Mouse (Mus musculus) brain, adult 2 months (tissue): ENCODE results near the gene Dph3.

Experiments
- DNase-seq: peaks from one replicate; pipeline ENCODE4 v3.0.0; 2011; ENCODE audit warnings: low read depth, low spot score

The Dph3 gene

DNA sequence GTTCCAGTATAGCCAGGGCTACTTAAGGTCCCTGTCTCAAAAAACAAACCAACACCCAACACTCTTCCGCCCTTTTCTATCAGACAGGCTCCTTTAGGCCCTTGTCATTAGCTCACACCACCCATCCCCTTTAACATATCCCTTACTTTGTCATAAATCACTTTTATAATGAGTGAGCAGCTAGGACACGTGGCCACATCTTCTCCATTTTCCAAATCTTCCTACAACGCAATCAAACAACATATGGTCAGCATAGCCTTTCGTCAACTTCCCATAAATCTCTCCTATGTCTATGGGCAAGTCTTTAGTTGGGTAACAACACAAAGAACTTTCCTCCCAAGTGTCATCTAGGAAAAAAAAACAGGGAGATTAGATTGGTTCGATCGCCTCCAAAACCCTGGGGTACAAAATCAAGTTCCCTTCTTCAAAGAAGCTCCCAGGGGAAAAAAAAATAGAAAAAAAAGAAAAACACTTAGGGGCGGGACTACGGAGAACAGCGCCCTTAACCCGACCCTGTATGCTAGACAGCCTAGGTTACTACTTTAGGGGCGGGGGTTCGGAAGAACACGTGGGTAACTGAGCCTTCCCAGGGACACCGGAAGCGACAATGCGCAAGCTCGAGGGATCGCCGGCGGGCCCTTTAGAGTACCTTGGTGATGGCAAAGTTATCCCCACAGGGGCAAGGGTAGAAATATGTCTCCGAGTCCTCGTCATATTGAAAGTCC is 606 bp downstream of the Dph3 start, which contains the start of gene Oxnad1:
Gene Oxnad1, plus strand, starts transcription at position 614 of the 725 bp plus-strand sequence.
- peak; percentile 95 for DNase-seq

DNA sequence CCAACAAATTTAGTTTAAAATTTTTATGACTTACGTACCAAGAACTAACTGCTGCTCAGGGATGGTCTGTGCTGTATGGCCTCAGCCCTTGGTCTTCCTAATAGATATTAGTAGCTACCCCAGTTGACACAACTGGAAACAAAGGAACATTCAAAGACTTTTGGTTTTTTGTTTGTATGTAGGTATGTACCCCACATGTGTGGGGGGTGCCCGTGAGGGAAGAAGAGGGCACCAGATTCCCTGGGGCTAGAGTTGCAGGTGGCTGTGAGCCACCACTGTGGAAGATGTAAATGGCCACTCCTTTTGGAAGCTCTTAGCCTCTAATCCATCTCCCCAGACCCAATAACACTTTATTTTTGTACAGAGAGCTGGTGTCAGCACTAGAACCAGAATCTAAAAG is 2.1 kb downstream of the Dph3 start:
- no peak for DNase-seq

DNA sequence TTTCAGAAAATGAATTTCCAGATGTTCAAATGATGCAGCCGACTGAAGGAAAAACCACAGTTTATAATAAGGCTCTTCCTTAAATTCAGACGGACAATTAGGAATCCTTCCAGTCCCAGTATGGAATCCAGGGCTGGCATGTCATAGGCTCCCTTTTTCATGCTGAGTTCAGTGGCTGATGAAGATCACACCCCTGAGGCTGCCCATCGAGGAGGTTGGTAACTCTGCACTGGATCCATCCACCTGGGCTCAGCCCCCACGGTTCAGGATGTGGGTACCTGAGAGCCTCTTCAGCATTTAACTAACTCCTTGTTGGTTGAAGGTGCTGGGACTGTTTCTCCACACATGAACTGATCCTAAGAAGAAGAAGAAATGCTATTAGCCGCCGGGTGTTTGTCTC is 2.6 kb downstream of the Dph3 start:
- DNase-seq, result no peak

DNA sequence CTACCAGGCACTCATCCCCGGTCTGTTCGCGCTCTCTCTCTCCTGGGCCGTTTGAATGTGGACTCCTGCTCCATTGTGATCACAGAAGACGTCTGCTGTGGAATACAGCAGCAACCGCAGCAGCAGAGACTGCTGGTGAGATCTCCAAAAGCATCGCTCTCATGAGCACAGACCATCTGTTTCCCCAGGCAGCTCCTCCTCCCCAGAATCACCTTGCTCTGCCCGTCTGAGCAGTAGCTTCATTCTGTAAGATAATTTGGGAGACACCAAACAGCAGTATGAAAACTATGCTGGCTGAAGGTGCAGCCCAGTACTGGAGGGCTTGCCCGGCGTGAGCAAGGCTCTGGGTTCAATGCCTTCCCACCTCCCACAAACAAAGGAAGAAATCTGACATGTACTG is 4.5 kb downstream of the Dph3 start:
- peak; percentile 60 for DNase-seq

DNA sequence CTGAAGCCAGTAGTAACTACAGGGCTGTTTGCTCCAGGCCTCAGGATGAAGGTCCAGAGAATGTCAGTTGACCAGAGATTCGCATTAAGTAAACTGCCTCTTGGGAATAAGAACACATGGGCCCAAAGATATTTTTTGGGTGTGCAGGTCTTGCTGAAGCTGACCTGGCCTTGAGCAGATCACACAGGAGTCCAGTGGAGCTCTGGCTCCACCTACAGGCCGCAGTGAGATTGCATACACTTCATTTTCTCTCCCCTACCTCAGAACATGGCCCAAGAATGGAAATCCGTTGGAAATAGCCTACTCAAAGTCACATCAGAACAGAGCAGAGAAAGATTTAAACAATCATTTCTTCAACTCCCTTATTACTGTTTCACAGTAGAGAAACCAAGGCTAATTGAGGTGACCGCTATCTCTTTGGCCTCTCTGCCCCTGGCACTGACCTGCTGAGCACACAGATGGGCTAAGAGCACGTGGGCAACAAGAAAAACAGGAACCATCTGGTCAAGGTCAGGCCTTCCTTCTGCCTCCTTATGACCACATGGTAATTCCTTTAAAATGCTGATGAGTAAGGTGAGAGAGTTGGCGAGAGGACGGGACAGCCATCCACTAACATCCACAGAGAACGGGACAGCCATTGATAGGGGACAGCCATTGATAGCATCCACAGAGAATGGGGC is 8.5 kb downstream of the Dph3 start:
- DNase-seq, result peak; percentile 90

DNA sequence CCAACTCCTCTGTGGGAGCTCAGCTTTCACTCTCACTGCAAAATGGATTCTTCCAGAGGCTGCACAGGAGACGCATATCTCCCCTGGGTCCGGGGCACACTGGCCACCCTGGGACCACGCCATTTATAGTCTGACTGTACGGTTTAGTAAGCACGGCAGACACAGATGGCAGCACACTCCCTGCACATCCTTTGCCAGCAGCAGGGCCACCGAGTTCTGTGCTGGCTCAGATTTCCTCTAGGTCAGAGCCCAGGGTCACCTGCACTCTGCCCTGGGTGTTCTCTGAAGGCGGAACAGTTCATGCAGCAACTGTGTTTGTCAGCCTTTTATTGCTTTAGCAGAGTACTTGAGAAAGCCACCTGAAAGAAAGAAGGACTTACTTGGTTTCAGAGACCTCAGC is 11.6 kb downstream of the Dph3 start:
- peak; percentile 22 for DNase-seq

DNA sequence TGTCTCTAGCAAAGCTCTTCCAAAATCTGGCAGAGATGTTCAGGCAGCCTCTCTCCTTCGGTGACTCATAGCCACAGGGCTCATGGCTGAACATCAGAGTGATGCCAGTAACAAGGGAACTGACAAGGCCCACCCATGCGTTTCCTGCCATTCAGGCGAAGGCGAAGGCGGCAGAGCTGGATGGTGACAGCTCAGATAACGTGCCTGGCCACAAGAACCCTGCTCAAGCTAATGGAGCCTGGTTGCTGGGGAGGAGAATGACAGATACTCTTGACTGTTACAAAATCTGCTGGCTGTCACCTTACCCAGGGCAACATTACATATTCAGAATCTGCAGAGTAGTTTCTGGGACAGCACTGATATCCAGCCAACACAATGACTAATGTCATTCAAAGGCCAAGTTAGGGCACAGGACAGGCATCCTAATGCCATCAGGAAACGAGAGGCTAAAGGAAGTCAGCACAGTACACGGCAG is 12.3 kb downstream of the Dph3 start:
- peak; percentile 91 for DNase-seq

DNA sequence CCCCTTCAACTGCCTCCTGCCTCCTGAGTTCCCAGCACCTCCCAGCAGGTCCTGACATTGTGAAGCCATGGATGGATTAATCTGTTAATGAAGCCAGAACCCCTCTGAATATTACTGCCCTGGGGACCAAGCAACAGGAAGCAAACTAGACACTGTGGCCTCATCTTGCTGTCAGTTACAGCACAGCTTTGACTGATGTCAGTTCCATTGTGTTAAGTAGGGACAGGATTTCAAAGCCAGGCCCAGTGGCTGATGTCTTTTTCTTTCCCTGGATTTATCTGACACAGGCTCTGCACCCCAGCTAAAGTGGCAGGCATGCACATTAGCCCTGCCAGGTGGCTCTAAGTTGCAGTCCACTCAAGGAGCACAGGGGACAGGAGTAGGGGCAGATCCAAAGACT is 12.7 kb downstream of the Dph3 start:
- no peak for DNase-seq

DNA sequence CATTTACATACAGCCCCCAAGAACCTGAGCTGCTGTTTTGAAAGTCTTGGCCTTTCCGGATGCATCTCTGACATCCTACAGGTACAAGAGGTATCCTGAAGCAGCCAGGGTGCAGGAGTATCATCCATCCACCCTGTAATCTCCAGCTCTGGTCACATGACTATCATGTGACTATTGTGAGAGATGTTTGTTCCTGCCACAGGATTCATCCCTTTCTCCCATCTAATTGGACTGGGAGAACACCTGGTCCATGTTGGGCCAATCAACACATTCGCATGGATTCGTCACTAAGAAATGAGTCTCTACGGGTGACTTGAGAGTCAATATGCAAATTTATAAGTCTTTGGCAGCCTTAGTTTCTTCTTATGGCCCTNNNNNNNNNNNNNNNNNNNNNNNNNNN is 24.1 kb downstream of the Dph3 start:
- no peak for DNase-seq

DNA sequence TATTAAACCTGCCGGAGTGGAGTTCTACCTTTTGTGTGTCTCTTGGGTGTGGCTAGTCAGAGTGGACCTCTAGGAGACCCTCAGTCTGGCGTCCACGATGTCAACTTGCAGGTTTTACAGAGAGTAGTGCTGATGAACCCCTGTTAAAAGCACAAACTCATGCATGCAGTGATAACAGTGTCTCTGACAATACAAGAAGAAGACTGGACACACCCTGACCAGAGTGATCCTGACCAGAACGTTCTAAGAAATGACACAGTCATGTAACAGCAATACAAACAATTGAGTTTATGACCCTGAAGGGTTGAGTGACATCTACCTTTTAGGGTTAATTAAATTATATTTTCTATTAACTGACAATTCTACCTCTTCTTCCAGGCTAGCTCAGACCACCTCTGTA is 27.9 kb downstream of the Dph3 start:
- DNase-seq, result no peak

DNA sequence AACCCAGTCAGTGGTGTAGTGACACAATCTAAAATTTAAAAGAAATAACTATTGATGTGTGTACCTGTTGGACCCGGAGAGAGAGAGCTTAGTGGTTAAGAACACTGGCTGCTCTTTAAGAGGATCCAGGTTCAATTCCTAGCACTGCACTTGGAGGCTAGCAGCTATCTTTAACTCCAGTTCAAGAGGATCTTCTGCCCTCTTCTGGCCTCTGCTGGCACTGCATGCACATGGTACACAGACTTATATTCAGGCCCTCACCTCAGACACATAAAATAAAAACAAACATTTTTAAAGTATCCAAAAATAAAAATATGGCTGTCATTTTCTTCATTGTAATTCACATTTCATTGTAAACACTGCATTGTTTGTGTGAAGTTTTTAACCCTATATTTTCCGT is 28.9 kb downstream of the Dph3 start:
- DNase-seq, result no peak

DNA sequence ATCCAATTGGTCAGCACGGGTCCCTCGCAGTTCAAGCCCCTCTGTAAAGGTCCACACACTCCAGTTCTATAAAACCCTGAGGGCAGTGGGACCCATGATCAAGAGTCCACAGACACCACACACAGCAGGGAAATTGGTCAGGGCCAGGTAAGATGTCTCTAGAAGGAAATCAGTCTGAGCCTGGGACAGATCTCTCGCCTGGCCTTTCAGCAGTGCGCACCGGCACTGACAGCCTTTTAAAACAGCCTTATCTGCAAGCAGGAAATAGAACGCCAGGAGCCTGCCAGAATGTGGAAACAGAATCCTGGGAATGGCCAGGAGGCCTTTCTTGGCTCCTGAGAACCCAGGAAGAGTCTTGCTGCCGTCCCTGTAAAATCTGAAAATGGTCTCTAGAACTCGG is 29.7 kb downstream of the Dph3 start:
- no peak for DNase-seq

DNA sequence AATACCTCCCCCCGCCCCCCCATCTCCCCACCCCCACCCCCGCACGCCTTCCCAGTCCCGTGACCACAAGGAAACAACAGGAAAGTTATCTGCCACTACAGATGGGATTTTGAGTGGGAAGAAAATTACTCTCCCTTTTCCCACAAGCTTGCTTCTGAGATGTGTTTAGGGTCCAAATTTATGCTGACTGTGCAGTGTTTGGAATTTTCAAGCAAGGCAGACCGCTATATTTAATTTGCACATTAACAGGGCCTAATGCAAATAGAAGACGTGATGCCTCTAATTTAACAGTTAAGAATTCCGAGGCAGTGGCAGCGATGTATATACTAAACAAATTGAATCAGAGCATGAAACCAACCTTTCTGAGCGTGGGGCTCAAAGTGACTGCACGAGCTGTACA is 30.7 kb downstream of the Dph3 start:
- DNase-seq, result no peak

DNA sequence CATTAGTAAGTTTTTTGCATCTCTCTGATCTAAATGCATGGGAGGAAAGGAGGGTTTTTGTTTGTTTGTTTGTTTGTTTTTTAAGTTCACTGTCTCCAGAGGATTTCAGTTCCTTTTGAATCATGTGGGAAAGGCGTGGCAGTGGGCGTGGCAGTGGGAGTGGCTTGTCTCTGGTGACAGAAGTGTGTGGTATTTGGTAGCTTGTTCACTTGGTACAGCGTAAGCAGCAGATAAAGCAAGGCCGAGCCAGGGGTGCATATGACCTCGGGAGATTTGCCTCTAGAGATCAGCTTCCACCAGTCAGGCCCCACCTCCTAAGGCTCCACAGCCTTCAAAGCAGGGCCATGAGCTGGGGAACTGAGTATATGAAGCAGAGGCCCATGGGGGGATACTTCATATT is 31.6 kb downstream of the Dph3 start:
- DNase-seq, result no peak

DNA sequence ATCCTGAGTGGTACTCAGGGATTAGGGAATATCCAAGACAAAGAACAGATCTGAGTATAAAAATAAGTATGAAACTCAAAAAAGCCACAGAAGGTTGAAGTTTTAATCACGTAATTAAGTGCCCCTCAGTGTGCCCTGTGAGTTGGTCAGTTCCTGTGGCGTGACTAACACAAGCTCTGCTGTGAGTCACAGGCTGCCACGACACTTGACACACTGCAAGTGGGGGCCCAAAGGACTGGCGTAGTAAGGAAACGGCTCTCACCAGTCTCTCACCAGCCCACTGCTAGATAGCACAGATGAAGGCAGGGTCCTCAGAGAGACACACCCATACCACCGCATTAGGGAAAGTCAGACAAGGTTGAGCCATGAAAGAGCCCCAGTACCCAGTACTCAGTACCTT is 35.4 kb downstream of the Dph3 start:
- DNase-seq, result no peak

DNA sequence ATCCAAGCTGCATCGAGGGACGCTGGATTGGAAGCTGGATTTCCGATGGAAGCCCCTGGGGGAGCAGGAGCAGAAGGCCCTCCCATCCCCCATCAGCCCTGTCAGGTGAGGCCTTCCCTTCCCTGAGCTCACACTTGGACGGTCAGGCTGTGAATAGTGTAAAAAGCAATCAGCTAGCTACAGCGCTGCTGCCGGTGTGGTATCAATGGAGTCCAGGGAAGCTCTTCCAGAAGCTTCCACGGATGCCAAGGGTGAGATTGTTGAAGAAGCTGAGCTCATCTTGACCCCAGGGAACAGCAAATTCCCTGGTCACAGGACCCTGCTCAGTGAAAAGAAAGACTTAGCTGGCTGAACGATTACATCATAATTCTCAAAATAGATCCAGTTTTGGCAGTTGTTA is 39.2 kb downstream of the Dph3 start:
- no peak for DNase-seq

DNA sequence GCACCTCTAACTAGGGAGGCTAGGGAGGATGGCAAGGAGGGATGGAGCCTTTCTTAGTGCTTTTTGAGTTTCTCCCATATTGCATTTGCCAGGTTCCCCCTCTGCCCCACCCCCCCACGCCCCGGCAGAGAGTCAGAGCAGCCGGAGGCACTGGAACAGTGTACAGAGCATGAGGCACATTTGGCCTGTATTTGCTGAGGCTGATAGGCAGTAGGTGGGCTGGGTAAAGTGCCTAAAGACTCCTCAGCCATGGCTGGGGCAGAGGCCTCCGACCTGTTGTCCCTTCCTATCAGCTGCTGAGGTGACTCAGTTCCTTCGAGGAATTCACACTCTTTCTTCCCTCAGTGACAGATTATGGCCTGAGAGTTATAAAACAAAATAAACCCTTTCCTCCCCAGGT is 43.4 kb downstream of the Dph3 start:
- DNase-seq, result no peak

DNA sequence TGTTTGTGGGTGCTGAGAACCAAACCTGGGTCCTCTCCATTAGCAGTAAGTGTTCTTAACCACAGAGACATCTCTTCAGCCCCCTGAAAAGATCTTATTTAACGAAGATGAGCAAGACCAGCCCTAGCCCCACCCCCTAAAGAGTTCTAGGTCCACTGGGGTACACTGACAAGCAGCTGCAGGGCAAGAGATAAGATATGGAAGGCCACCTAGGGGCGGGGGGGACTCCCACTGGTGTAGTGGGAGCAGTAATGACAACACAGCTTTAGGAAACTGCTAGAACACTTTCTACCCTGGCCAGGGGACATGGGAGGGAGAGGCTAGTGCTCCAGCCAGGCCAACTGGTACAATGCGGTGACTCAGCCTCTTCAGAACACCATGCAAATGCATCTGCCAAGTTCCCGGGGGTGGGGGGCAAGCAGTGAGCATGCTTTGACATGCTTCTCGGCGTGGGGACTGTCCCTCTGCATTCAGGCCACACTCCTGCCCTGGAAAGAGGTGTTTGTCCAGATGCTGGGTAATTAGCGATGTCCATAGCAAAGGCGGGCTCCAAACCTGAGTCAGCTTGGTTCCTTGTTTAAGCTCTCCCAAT is 47.8 kb downstream of the Dph3 start:
- peak; percentile 41 for DNase-seq

DNA sequence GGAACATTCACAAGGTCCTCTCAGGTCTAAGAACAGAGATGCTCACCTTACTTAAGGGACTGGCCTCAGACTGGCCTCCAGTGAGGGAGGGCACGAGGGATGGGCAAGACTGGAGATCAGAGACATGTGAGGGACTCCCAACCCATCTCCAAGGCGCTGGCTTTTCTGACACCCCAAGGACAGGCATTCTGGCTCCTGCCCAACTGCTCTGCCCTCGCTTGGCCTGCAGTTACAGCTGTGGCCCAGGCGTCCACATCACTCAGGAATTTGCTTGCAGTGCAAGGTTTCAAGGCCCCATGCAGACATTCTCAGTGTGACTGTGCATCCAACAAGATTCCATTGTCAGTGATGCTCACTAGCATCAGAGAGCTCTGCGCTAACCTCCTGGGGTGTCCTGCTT is 49.0 kb downstream of the Dph3 start:
- DNase-seq, result no peak

DNA sequence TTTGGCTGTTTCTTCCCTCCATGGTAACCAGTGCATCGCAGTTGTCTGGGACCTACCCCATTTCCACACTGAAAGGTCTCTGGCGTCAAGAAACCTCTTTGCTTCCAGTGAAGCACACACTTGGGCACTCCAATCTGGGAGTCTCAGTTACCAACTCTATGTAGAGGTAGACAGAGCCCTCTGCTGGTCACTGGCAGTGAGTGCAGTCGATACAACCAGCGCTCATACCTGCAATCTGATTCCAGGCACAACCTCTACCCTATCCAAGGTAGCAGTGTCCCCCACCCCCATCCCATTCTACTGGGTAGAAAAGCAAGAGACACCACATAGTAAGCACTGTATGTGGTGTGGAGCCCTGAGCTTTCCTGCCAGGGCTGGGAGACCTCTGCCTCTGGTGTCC is 53.0 kb downstream of the Dph3 start:
- peak; percentile 91 for DNase-seq
